Mouse (Mus musculus) heart, adult 2 months (tissue): ENCODE measurements at regions not wholly inside any gene's neighbourhood (a gene's known extent, or its start where the extent isn't known, plus 50 kb on each side); places are given as distances from the start of the nearest gene placed in this dataset.

Source experiments
- DNase-seq, 2 experiments: peaks; one replicate each; pipeline ENCODE4 v3.0.0; 2021
- H3K27ac ChIP-seq: fragments of 200-600 bp; 2 replicates; pipeline ENCODE4 v1.8.1; 2022
- H3K27me3 ChIP-seq: fragments of 200-500 bp; 2 replicates; pipeline ENCODE4 v1.6.1; 2012; ENCODE audit warnings: mild to moderate bottlenecking, low read length, inconsistent platforms, mixed read lengths; ENCODE audit not compliant: control insufficient read depth, insufficient read depth
- H3K36me3 ChIP-seq: fragments of 200-500 bp; 2 replicates; pipeline ENCODE4 v1.6.1; 2012; ENCODE audit warnings: low read length, inconsistent platforms; ENCODE audit not compliant: control insufficient read depth, insufficient read depth
- H3K4me1 ChIP-seq: fragments of 200-500 bp; 2 replicates; pipeline ENCODE4 v1.6.1; 2011; ENCODE audit warnings: low read length; ENCODE audit not compliant: control insufficient read depth, insufficient read depth
- H3K4me3 ChIP-seq: fragments of 200-600 bp; 2 replicates; pipeline ENCODE4 v1.8.1; 2022
- H3K79me2 ChIP-seq: fragments of 200-500 bp; replicated peaks from 2 replicates; pipeline ENCODE4 v1.6.1; 2012; ENCODE audit warnings: mild to moderate bottlenecking, inconsistent platforms, low read length, moderate library complexity, mixed read lengths; ENCODE audit not compliant: control insufficient read depth, insufficient read depth
- H3K9ac ChIP-seq: fragments of 200-500 bp; 2 replicates; pipeline ENCODE4 v1.6.1; 2012; ENCODE audit warnings: low read depth, mild to moderate bottlenecking, control low read depth, inconsistent platforms, low read length, mixed read lengths
- CTCF ChIP-seq: fragments of 200-600 bp; IDR thresholded peaks from 2 replicates; pipeline ENCODE4 v1.8.1; 2022; ENCODE audit warnings: antibody characterized with exemption, mild to moderate bottlenecking, moderate library complexity
- EP300 ChIP-seq: fragments of 200-500 bp; IDR thresholded peaks from 2 replicates; pipeline ENCODE4 v1.6.1; 2011; ENCODE audit warnings: low read depth, low read length, control low read depth; ENCODE audit not compliant: insufficient read depth
- POLR2A ChIP-seq: fragments of 200-500 bp; IDR thresholded peaks from 2 replicates; pipeline ENCODE4 v1.6.1; 2011; ENCODE audit warnings: mild to moderate bottlenecking, low read depth, low read length, control low read depth; ENCODE audit not compliant: insufficient read depth
- WGBS: fragments of 180-500 bp; shearing (Covaris S2); methylation state at CpG from one replicate; pipeline ENCODE4 v1.1.7; 2018; 5-methylcytosine and 5-hydroxymethylcytosine counted together
- intact Hi-C: fragments of 180-260 bp; cut with DNase I; formaldehyde crosslinking; loops from one replicate; pipeline ENCODE4 v1.15.1; 2025

DNA sequence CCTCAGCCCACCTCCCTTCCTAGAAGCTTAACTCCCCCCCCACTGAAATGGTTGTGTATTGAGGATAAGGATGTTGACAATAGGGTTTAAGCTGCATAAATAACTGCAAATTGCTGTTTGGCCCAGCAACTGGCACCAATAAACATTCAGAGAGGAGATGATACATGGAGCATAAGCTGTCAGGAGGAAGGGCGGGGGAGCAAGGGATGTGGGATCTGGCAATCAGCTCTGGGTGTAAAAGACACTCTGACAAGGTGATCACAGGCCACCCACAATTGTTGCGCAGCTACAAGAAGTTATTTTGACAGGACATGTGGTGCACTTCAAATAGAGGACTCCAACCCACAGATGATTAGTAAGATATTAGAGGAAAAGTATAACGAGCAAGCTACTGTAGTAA is 83.8 kb upstream of the Tbc1d5 start:
- intact Hi-C loops, result no loop called here
- WGBS, result 84% methylated on average over 3 of the region's 3 CpGs
- H3K9ac ChIP-seq, result no peak overlapping the region
- DNase-seq, result no peak
- H3K27me3 ChIP-seq, result no peaks in the 10 kb centered on the region
- H3K4me3 ChIP-seq, result no peak overlapping the region
- H3K27ac ChIP-seq, result no peak overlapping the region
- no peaks in the 10 kb centered on the region for H3K79me2 ChIP-seq
- H3K36me3 ChIP-seq, result no peaks in the 10 kb centered on the region
- TF ChIP-seq EP300, result no peak
- TF ChIP-seq POLR2A, result no peak
- no peak for TF ChIP-seq CTCF
- no peaks in the 10 kb centered on the region for H3K4me1 ChIP-seq

DNA sequence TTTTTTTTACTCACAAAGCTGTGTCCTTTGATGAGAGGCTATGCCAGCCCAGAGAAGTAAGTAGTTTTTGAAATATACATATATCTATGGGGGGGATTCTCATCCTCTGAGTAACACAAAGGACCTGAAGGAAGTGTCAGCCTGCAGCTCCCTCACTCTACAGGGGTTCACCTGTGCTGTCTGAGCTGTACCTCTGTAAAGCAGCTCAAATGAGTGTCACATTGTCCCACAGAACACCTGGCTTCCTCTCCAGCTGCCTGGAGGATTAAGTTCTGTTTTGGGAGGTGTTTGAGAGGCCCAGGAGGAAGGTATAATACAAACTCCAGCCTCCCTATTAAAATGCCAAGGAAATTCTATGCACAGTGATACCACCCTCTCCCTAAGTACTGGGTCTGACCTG is 83.3 kb upstream of the Tbc1d5 start:
- intact Hi-C loops, result no loop called here
- TF ChIP-seq EP300 (no peak), POLR2A (no peak), CTCF (no peak)
- H3K9ac ChIP-seq, result no peak overlapping the region

DNA sequence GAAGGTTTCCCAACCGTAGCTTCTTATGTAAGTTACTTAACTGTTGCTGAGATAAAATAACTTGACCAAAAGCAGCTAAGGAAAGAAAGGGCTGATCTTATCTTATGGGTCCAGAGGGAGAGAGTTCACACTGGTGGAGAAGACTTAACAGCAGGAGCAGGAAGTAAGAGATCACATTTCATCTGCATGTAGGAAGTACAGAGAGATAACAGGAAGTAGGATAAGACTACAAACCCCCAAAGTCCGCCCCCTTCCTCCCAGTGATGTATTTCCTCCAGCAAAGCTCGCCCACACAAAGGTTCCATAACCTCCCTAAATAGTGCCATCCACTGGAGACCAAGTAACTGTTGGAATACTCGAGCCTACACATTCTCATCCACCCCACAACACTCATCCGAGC is 79.2 kb upstream of the Tbc1d5 start:
- Histone ChIP-seq H3K4me3 (no peak overlapping the region), H3K27me3 (no peaks in the 10 kb centered on the region), H3K9ac (no peak overlapping the region), H3K4me1 (no peaks in the 10 kb centered on the region), H3K36me3 (no peaks in the 10 kb centered on the region), H3K79me2 (no peaks in the 10 kb centered on the region), H3K27ac (no peak overlapping the region)
- no peak for TF ChIP-seq POLR2A
- no peak for TF ChIP-seq EP300
- no peak for TF ChIP-seq CTCF
- intact Hi-C loops, result no loop called here
- no peak for DNase-seq
- WGBS, result 59% methylated on average over 5 of the region's 5 CpGs

More for the DNA sequence above, 83.3 kb upstream of the Tbc1d5 start:
- Histone ChIP-seq H3K4me1 (no peaks in the 10 kb centered on the region), H3K79me2 (no peaks in the 10 kb centered on the region), H3K36me3 (no peaks in the 10 kb centered on the region), H3K27ac (no peak overlapping the region), H3K27me3 (no peaks in the 10 kb centered on the region), H3K4me3 (no peak overlapping the region)
- no peak for DNase-seq

DNA sequence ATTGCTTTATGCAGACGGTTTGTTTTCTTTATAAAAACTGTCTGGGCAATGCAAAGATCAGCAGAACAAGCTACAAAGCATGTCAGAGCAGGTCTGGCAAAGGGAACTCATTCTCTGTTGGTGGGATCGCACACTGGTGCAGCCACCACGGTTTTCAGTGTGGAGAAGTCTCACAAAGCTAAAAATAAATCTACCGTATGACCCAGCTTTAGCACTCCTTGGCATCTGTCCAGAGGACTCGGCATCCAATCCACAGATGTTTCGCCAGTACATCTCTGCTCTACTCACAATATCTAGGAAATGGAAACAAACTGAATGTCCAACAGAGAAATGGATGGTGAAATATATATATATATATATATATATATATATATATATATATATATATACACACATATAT is 69.4 kb upstream of the Tbc1d5 start:
- Histone ChIP-seq H3K4me3 (no peak overlapping the region), H3K27ac (no peak overlapping the region), H3K9ac (no peak overlapping the region), H3K79me2 (no peaks in the 10 kb centered on the region), H3K4me1 (peaks cover 1% of the 10 kb centered on the region; the same call in 1 of the 2 replicates), H3K27me3 (no peaks in the 10 kb centered on the region), H3K36me3 (no peaks in the 10 kb centered on the region)
- TF ChIP-seq EP300 (no peak), POLR2A (no peak), CTCF (no peak)
- intact Hi-C loops, result no loop called here
- 18% methylated on average over 6 of the region's 6 CpGs for WGBS
- peak in 1 of 2 experiments; percentile 8 for DNase-seq

DNA sequence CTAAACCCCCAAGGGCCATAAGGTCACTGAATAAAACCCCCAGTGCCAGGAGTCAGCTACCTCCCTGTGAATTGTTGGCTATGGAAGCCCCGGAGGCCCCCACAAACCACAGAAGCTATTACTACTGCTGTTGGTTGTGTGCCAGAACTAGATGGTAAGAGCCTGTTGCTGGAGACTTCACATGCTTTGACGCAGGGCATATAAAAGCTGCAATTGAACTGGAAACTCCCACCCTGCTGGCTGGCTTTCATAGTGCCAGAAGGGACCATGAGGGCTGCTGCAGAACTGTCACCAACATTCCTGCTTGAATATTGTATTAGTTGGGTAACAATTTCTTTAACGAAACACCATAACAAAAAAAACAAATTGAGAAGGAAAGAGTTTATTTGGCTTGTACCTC is 66.9 kb upstream of the Tbc1d5 start:
- DNase-seq, result no peak
- Histone ChIP-seq H3K79me2 (no peaks in the 10 kb centered on the region), H3K4me1 (peaks cover 1% of the 10 kb centered on the region; the same call in 1 of the 2 replicates), H3K9ac (no peak overlapping the region), H3K36me3 (no peaks in the 10 kb centered on the region), H3K4me3 (no peak overlapping the region), H3K27ac (no peak overlapping the region), H3K27me3 (no peaks in the 10 kb centered on the region)
- WGBS, result 79% methylated on average over 3 of the region's 3 CpGs
- intact Hi-C loops, result no loop called here
- TF ChIP-seq EP300, result no peak
- TF ChIP-seq POLR2A, result no peak

DNA sequence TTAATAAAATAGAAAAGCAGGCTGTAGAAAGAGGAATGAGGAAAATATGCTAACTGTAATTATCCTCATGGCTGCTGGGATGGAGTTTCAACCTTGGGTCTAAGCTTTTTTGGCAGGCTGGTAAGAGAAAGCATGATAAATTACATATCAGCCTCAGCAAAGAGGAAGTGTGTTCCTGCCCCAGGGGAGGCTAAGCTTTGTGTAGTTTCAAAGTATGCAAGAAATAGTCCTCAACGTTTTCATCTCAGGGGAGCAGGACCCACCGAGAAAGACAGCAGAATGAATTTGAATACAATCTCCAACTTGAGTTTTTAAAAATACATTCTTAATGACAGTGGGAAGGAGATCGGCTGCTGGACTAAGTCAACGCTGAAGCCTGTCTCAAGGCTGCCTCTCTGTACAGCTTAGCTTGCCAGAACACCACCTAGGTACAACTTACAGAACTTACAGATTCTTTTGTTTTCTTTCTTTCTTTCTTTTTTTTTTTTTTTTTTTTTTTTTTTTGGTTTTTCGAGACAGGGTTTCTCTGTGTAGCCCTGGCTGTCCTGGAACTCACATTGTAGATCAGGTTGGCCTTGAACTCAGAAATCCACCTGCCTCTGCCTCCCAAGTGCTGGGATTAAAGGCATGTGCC is 61.3 kb upstream of the Tbc1d5 start:
- DNase-seq, result peak in 1 of 2 experiments; percentile 8
- Histone ChIP-seq H3K27ac (no peak overlapping the region), H3K9ac (no peak overlapping the region), H3K27me3 (no peaks in the 10 kb centered on the region), H3K79me2 (no peaks in the 10 kb centered on the region), H3K36me3 (no peaks in the 10 kb centered on the region), H3K4me1 (peaks cover 3% of the 10 kb centered on the region; the same call in 1 of the 2 replicates), H3K4me3 (no peak overlapping the region)
- TF ChIP-seq EP300 (no peak), POLR2A (no peak), CTCF (no peak)
- WGBS, result 39% methylated on average over 5 of the region's 5 CpGs
- intact Hi-C loops, result no loop called here
